In the genomic region with DNA sequence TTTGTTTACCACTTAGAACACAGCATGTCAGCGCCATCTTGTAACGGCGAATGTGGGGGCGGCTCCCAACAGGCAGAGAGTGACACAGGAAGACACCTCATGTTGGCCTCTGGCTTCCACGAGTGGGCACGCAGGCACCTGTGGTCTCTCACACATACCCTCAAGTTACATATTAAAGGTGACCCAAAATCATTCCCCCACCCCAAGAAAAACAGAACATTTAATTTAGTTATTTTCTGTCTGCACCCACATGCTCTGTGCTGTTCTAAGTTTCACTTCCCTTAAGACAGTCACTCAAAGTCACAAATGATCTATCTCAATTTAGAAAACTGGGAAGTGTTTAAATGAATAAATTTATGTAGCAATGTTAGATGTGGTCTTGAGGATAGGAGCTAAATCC, we compare ENCODE assay signal across 14 mouse cellular contexts.
"Had no signal": no experiment of that assay in that cellular context is flagged by ENCODE, and none has a peak within 500 bp of the region (broad histone marks: within the 10 kb centered on the region; RNA-seq: fewer than 3 reads in every experiment).

No protein-coding gene starts in this region.

- H3K4me2 ChIP-seq: limb, embryonic 13.5 days; liver, embryonic 11.5 days; liver, embryonic 15.5 days; lung, embryonic 14.5 days; midbrain, embryonic 11.5 days had no signal

- ATAC-seq: midbrain, embryonic 16.5 days had no signal

- H3K27ac ChIP-seq: limb, embryonic 13.5 days; liver, embryonic 15.5 days; stomach, postnatal 0 days had no signal

- H3K27me3 ChIP-seq: limb, embryonic 13.5 days; liver, embryonic 15.5 days had no signal

- H3K4me3 ChIP-seq: limb, embryonic 13.5 days; liver, embryonic 15.5 days had no signal

- H3K9ac ChIP-seq: limb, embryonic 13.5 days; liver, embryonic 15.5 days; lung, embryonic 14.5 days had no signal

- H3K9me3 ChIP-seq: limb, embryonic 13.5 days; liver, embryonic 15.5 days had no signal

- DNase-seq: kidney, adult 11 months; kidney, postnatal 10 days; left cerebral cortex, postnatal 4 days; lung, embryonic 14.5 days; lung, postnatal 14 days; right cerebral cortex, adult 18-20 months; right cerebral cortex, postnatal 25 days; thymus, postnatal 4 days had no signal

- H3K4me1 ChIP-seq: limb, embryonic 13.5 days; liver, embryonic 15.5 days had no signal

- H3K36me3 ChIP-seq: limb, embryonic 13.5 days; liver, embryonic 15.5 days had no signal
